Mouse (Mus musculus) hindbrain, postnatal 0 days (tissue): ENCODE results near the gene Glipr1. TPM values are rescaled to one million over a fixed set of nuclear protein-coding genes. Genes with fewer than 3 reads are reported as not detected.

Experiments used
- ATAC-seq: fragments of 200-750 bp; cut with Nextera tagmentation; 2 replicates; pipeline ENCODE4 v1.8.0; 2017; ENCODE audit warnings: mild to moderate bottlenecking, moderate TSS enrichment, moderate library complexity
- DNase-seq: peaks from one replicate; pipeline ENCODE4 v3.0.0-alpha.2; 2015; ENCODE audit warnings: low spot score
- H3K27ac ChIP-seq: fragments of 300-500 bp; sonication (generic); 2 replicates; pipeline ENCODE4 v1.5.1; 2014; ENCODE audit warnings: mild to moderate bottlenecking
- H3K27me3 ChIP-seq: fragments of 300-500 bp; sonication (generic); 2 replicates; pipeline ENCODE4 v1.6.1; 2014; ENCODE audit warnings: low read length, mixed read lengths; ENCODE audit not compliant: insufficient read depth
- H3K36me3 ChIP-seq: fragments of 300-500 bp; sonication (generic); 2 replicates; pipeline ENCODE4 v1.6.1; 2014; ENCODE audit warnings: low read length, mixed read lengths; ENCODE audit not compliant: insufficient read depth
- H3K4me1 ChIP-seq: fragments of 300-500 bp; sonication (generic); 2 replicates; pipeline ENCODE4 v1.6.1; 2014; ENCODE audit warnings: antibody characterized with exemption, low read length, mixed read lengths; ENCODE audit not compliant: insufficient read depth
- H3K4me2 ChIP-seq: fragments of 300-500 bp; sonication (generic); 2 replicates; pipeline ENCODE4 v1.6.1; 2014; ENCODE audit warnings: low read depth, mild to moderate bottlenecking, low read length, moderate library complexity, mixed read lengths
- H3K4me3 ChIP-seq: fragments of 300-500 bp; sonication (generic); 2 replicates; pipeline ENCODE4 v1.5.1; 2014; ENCODE audit warnings: low read length
- H3K9ac ChIP-seq: fragments of 300-500 bp; sonication (generic); replicated peaks from 2 replicates; pipeline ENCODE4 v1.6.1; 2014; ENCODE audit warnings: mild to moderate bottlenecking, low read length, moderate library complexity, mixed read lengths
- H3K9me3 ChIP-seq: fragments of 300-500 bp; sonication (generic); 2 replicates; pipeline ENCODE4 v1.6.1; 2016; ENCODE audit warnings: low read length, mixed read lengths
- CTCF ChIP-seq: IDR thresholded peaks from 2 replicates; pipeline ENCODE4 v1.5.1; 2016; ENCODE audit warnings: antibody characterized with exemption, control low read depth, low read depth
- whole genome bisulfite sequencing: fragments of 180-500 bp; shearing (Covaris S2); extraction: QIAGEN DNeasy Blood & Tissue Kit; methylation state at CpG from one replicate; pipeline ENCODE4 v1.1.7; 2014; 5-methylcytosine and 5-hydroxymethylcytosine counted together
- polyA plus RNA-seq: library from polyadenylated mRNA; unstranded; fragments of >200 nt; fragmentation: Nextera tagmentation; extraction: Ambion mirVana; gene quantifications from 2 replicates; pipeline ENCODE4 v1.2.1, GENCODE M21; 2015
- total RNA-seq: library from RNA; depleted of rRNA; stranded (reverse); fragments of >200 nt; gene quantifications from 2 replicates; pipeline ENCODE4 v1.2.3, GENCODE M21; 2014; rRNA removed

Glipr1 gene
- total and polyA plus RNA-seq, 2 experiments from 2014 or later = 0.75 TPM; not detected in 1

GRCm38 (mm10) chr10:111948041-111948440 is 54.4 kb downstream of the Glipr1 start:
- no peak overlapping the region for H3K4me2 ChIP-seq
- H3K27ac ChIP-seq = no peak overlapping the region
- no peak for ATAC-seq
- DNase-seq = no peak
- 100% methylated on average over 1 of the region's 1 CpGs for WGBS
- H3K27me3 ChIP-seq = no peaks in the 10 kb centered on the region
- H3K4me3 ChIP-seq = no peak overlapping the region
- no peaks in the 10 kb centered on the region for H3K4me1 ChIP-seq
- TF ChIP-seq CTCF = no peak
- H3K36me3 ChIP-seq = no peaks in the 10 kb centered on the region
- H3K9me3 ChIP-seq = no peaks in the 10 kb centered on the region
- H3K9ac ChIP-seq = no peak overlapping the region

- H3K4me3 ChIP-seq = no peak overlapping the region
- H3K36me3 ChIP-seq = no peaks in the 10 kb centered on the region
- TF ChIP-seq CTCF = no peak
- DNase-seq = no peak
- H3K9me3 ChIP-seq = no peaks in the 10 kb centered on the region
- H3K4me2 ChIP-seq = no peak overlapping the region
- H3K27me3 ChIP-seq = no peaks in the 10 kb centered on the region
- H3K27ac ChIP-seq = no peak overlapping the region
- 81% methylated on average over 3 of the region's 3 CpGs for WGBS
- no peaks in the 10 kb centered on the region for H3K4me1 ChIP-seq
- no peak for ATAC-seq
- H3K9ac ChIP-seq = no peak overlapping the region
Measured at GRCm38 (mm10) chr10:111945563-111945962, 56.9 kb downstream of the Glipr1 start.

GRCm38 (mm10) chr10:111943026-111943425 is 59.4 kb downstream of the Glipr1 start:
- H3K27me3 ChIP-seq = no peaks in the 10 kb centered on the region
- TF ChIP-seq CTCF = no peak
- no peak overlapping the region for H3K4me3 ChIP-seq
- no peaks in the 10 kb centered on the region for H3K36me3 ChIP-seq
- 84% methylated on average over 7 of the region's 7 CpGs for WGBS
- no peaks in the 10 kb centered on the region for H3K4me1 ChIP-seq
- no peaks in the 10 kb centered on the region for H3K9me3 ChIP-seq
- no peak overlapping the region for H3K4me2 ChIP-seq
- H3K27ac ChIP-seq = no peak overlapping the region
- no peak overlapping the region for H3K9ac ChIP-seq
- DNase-seq (no peak), ATAC-seq (no peak)

GRCm38 (mm10) chr10:111937146-111937534 is 65.3 kb downstream of the Glipr1 start:
- DNase-seq = no peak
- Histone ChIP-seq H3K4me2 (no peak overlapping the region), H3K27ac (no peak overlapping the region), H3K36me3 (no peaks in the 10 kb centered on the region), H3K27me3 (no peaks in the 10 kb centered on the region), H3K9ac (no peak overlapping the region), H3K4me3 (no peak overlapping the region), H3K4me1 (peaks cover 8% of the 10 kb centered on the region; the same call in 1 of the 2 replicates), H3K9me3 (no peaks in the 10 kb centered on the region)
- no peak for TF ChIP-seq CTCF
- WGBS = 61% methylated on average over 5 of the region's 5 CpGs
- no peak for ATAC-seq

GRCm38 (mm10) chr10:111936491-111937145 is 65.8 kb downstream of the Glipr1 start:
- 17% methylated on average over 13 of the region's 13 CpGs for WGBS

GRCm38 (mm10) chr10:111936021-111936420 is 66.4 kb downstream of the Glipr1 start:
- ATAC-seq (no peak), DNase-seq (no peak)
- H3K9ac ChIP-seq = no peak overlapping the region
- H3K4me2 ChIP-seq = no peak overlapping the region
- peaks cover 8% of the 10 kb centered on the region; the same call in 1 of the 2 replicates for H3K4me1 ChIP-seq
- TF ChIP-seq CTCF = no peak
- H3K27ac ChIP-seq = no peak overlapping the region
- 53% methylated on average over 4 of the region's 4 CpGs for WGBS
- H3K4me3 ChIP-seq = no peak overlapping the region
- H3K36me3 ChIP-seq = no peaks in the 10 kb centered on the region
- no peaks in the 10 kb centered on the region for H3K27me3 ChIP-seq
- H3K9me3 ChIP-seq = no peaks in the 10 kb centered on the region

More at GRCm38 (mm10) chr10:111936491-111937145, 65.8 kb downstream of the Glipr1 start:
- Histone ChIP-seq H3K4me1 (peaks cover 8% of the 10 kb centered on the region; the same call in 1 of the 2 replicates), H3K9ac (no peak overlapping the region), H3K4me3 (no peak overlapping the region), H3K27ac (no peak overlapping the region), H3K27me3 (no peaks in the 10 kb centered on the region), H3K4me2 (no peak overlapping the region), H3K36me3 (no peaks in the 10 kb centered on the region), H3K9me3 (no peaks in the 10 kb centered on the region)
- ATAC-seq (peak; percentile 85), DNase-seq (peak; percentile 84)
- TF ChIP-seq CTCF = no peak

Other genes starting within 250 kb of the Glipr1 start
- gene Krr1, start 30.0 kb downstream of the Glipr1 start, total RNA-seq = 21.1 and 24.8 TPM in 2 replicates
- gene Krr1, start 30.0 kb downstream of the Glipr1 start, polyA plus RNA-seq = 24.9 and 28.8 TPM in 2 replicates
- not detected in 2 replicates for gene Glipr1l1, start 57.6 kb upstream of the Glipr1 start, total RNA-seq
- not detected in 2 replicates for gene Glipr1l1, start 57.6 kb upstream of the Glipr1 start, polyA plus RNA-seq
- not detected in 2 replicates for gene Glipr1l2, start 80.7 kb upstream of the Glipr1 start, total RNA-seq
- not detected in 2 replicates for gene Glipr1l2, start 80.7 kb upstream of the Glipr1 start, polyA plus RNA-seq
- gene Glipr1l3, start 157.7 kb upstream of the Glipr1 start, total RNA-seq = not detected in 2 replicates
- gene Glipr1l3, start 157.7 kb upstream of the Glipr1 start, polyA plus RNA-seq = 0.28 and 0.88 TPM in 2 replicates
- 0.37 TPM in 1 of 2 replicates, not detected in the other for gene Caps2, start 161.0 kb upstream of the Glipr1 start, total RNA-seq
- gene Caps2, start 161.0 kb upstream of the Glipr1 start, polyA plus RNA-seq = 0.55 and 0.64 TPM in 2 replicates